Mouse (Mus musculus) CD8-positive naive resting alpha-beta T cell, adult 57 days (primary cell): Measurements from ENCODE around the gene Cdkl5. TPM values are rescaled to one million over a fixed set of nuclear protein-coding genes. Genes with fewer than 3 reads are reported as not detected.

Experiments used
- total RNA-seq: library from RNA; stranded (reverse); gene quantifications from one replicate; pipeline ENCODE4 v1.2.4, GENCODE M21; 2023

Cdkl5 gene
- 1.6 TPM for total RNA-seq

GRCm38 (mm10) chrX:160994543-160995121 is at the start of gene Cdkl5:
Gene Cdkl5, minus strand, starts transcription at chrX:160994704.

GRCm38 (mm10) chrX:160906952-160907351 is 87.6 kb downstream of the Cdkl5 start, which contains the start of gene Gja6:
Gene Gja6, minus strand, starts transcription at chrX:160907052.

GRCm38 (mm10) chrX:160767713-160768112 is 226.8 kb downstream of the Cdkl5 start, which contains the start of gene Rs1:
Gene Rs1, plus strand, starts transcription at chrX:160768013.

GRCm38 (mm10) chrX:160735650-160736049 is 258.9 kb downstream of the Cdkl5 start, which contains the start of gene Ppef1:
Gene Ppef1, minus strand, starts transcription at chrX:160735765.

Other genes starting within 250 kb of the Cdkl5 start
- not detected for gene Rs1, start 226.7 kb downstream of the Cdkl5 start, total RNA-seq
- gene Gja6, start 87.7 kb downstream of the Cdkl5 start, total RNA-seq, result 0.34 TPM
- gene Scml2, start 122.5 kb upstream of the Cdkl5 start, total RNA-seq, result 0.58 TPM